Mouse (Mus musculus) liver, embryonic 14.5 days (tissue): ENCODE results near the gene Carmil2.

ENCODE experiments used
- CTCF ChIP-seq: IDR thresholded peaks from 2 replicates; pipeline ENCODE4 v1.5.1; 2016; ENCODE audit warnings: antibody characterized with exemption, low read depth, control low read depth
- EP300 ChIP-seq: IDR thresholded peaks from 2 replicates; pipeline ENCODE4 v1.6.1; 2016; ENCODE audit warnings: antibody characterized with exemption, low read depth

- no peak for TF ChIP-seq CTCF
- no peak for TF ChIP-seq EP300
Measured at GRCm38 (mm10) chr8:105712286-105712685, 26.2 kb downstream of the Carmil2 start.
